Mouse (Mus musculus) B cell, adult 67 days (primary cell): ENCODE results near the gene Desi2. TPM values are rescaled to one million over a fixed set of nuclear protein-coding genes. Genes with fewer than 3 reads are reported as not detected.

Source experiments
- total RNA-seq, 2 experiments: library from RNA; stranded (reverse); gene quantifications; 4 replicates each; pipeline ENCODE4 v1.2.4; 2023

The Desi2 gene
- 10 to 100 TPM; 15.1 to 17.9 TPM for total RNA-seq

DNA sequence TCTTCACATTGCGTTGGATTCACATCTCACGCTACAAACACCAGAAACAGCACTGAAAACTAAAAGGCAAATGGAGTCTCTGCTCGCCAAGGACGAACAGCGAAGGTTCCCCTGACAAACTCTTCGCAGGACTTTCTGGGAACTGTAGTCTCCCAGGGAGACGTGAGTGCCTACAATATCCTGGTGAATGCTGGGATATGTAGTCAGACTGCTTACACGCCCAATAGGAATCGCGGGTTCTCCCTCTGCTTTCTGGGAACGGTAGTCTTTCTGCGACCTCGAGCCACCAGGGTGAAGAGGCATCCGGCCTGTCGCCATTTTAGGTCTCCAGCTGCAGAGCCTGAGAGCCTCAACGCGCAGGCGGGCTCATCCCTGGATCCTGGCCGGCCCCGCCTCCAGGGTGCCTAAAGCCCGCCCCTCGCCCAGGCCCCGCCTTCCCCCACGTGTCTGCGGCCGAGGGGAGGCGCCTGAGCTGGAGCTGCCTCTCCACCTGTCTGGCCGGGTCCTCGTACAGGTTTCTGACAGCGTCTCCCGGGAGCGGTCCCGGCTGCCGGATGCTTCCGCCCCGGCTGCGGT, at the start of gene Desi2:
Desi2 (plus strand) TSS at position 202 of the 576 bp plus-strand sequence.

Other genes with a start within 250 kb of the Desi2 start
- gene Catspere2, start 204.0 kb upstream of the Desi2 start, total RNA-seq: under 1 TPM; 0.17 to 0.21 TPM
- gene Cox20, start 131.7 kb downstream of the Desi2 start, total RNA-seq: 10 to 100 TPM; 53.3 to 54.5 TPM
- 100 to 1,000 TPM; 762 to 806 TPM for gene Hnrnpu, start 150.4 kb downstream of the Desi2 start, total RNA-seq
- 1 to 10 TPM; 4.9 to 5.5 TPM for gene Efcab2, start 218.7 kb downstream of the Desi2 start, total RNA-seq